Mouse (Mus musculus) hematopoietic stem cell, adult 5-6 weeks (primary cell): ENCODE results near the gene Strn3. TPM values are rescaled to one million over a fixed set of nuclear protein-coding genes. Genes with fewer than 3 reads are reported as not detected.

Experiments
- ATAC-seq, 2 experiments: fragments of 125-278 bp in 1 of 2; replicated peaks in 1 of 2; 2 replicates each; pipeline ENCODE4 v1.8.0; 2016 to 2017; ENCODE audit warnings: inconsistent platforms in 2 of 2, mild to moderate bottlenecking in 2 of 2, moderate number of reproducible peaks in 2 of 2, low read depth in 1 of 2, moderate TSS enrichment in 1 of 2; ENCODE audit not compliant: low FRiP score in 2 of 2, poor library complexity in 2 of 2, severe bottlenecking in 2 of 2, insufficient read depth in 1 of 2, low TSS enrichment in 1 of 2
- total RNA-seq: library from RNA; stranded (forward); fragments of 172-1452, 232-1000 nt; gene quantifications from 2 replicates; pipeline ENCODE4 v1.2.3, GENCODE M21; 2017

Strn3 gene
- total RNA-seq, 1 experiment from 2014 or later = 89.7 TPM

GRCm38 (mm10) chr12:51569944-51570343 lies 121.8 kb downstream of the Strn3 start:
- no peak for ATAC-seq

DNA sequence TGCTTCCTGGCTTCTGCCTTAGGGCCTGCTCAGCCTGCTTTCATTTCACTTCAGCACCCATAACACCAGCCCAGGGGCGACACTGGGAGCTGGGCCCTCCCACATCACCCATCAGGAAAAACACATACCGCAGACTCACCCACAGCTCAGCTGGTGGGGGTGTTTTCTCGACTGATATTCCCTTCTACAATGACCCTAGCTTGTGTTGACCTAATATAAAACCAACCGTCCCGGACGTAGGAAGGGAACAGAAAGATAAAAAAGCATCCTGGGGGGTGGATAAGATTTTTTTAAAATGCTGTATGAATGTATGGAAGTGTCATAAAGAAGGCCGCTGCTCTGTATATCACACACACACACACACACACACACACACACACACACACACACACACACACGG lies 122.2 kb downstream of the Strn3 start:
- ATAC-seq = no peak

DNA sequence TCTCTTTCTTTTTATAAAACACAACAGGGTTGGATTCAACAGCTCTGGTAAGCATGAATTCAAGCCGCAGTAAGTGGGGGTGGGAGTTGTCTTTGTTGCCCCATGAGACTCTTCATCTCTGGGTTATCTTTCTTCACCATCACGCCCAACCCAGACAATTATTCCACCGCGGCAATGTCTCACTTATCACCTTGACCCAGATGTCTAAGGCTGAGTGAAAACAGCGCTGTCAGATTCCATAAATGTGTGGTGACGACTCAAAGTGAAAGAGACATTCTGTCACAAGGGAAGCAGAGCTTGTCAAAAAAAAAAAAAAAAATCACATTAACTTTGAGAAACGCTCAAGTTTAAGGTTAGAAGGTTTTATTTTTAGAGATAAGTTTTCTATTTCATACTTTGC lies 124.5 kb downstream of the Strn3 start:
- ATAC-seq = no peak

DNA sequence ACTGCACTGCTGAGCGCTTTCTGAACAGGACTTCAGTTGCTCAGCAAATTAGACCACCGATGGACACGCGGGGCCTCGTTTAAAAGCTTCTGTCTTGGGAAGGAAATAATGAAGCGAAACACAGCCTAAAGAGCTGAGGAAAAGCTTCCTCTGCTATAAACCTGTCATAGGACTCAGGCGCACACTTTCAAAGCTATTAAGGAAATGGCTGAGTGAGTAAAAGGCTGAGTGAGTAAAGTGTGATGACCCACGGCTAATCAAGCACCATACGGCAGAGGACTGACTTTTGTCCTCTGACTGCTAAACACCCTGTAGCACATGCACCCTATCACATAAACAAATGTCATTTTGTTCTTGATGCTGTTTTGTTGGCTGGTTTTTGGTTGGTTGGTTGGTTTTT lies 130.3 kb downstream of the Strn3 start:
- no peak for ATAC-seq

Other genes with a start within 250 kb of the Strn3 start
- gene Coch, start 98.6 kb downstream of the Strn3 start, total RNA-seq = 0.44 TPM in 1 of 2 replicates, not detected in the other
- 32.2 and 34.3 TPM in 2 replicates for gene Ap4s1, start 864 bp downstream of the Strn3 start, total RNA-seq
- gene Hectd1, start 137.6 kb upstream of the Strn3 start, total RNA-seq = 139 and 151 TPM in 2 replicates